Mouse (Mus musculus): ENCODE results near the gene Thsd4.

DNA sequence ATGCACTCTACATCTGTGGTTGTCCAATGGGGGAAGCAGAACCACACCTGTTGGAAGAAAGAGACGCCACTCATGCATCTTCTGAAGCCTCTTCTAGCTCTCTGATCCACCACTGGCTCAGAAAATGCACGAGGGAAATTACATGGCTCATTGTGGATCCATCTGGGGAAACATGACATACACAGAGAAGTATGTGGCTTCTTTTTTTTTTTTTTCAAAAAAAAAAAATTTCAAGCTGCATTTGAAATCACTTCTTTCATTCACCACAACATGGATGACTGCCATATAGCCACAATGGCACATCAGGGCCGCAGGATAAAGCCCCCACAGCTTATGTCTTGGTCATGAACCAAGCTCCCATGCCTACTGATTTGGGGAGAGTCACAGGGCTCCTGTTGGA, 6.4 kb upstream of the Thsd4 start:
- TF ChIP-seq CTCF (IDR thresholded peaks at IDR 0.05) (no peak), EP300 (IDR thresholded peaks at IDR 0.05) (no peak)
